Mouse (Mus musculus): ENCODE data around the gene Rbp3.

Rbp3 gene

DNA sequence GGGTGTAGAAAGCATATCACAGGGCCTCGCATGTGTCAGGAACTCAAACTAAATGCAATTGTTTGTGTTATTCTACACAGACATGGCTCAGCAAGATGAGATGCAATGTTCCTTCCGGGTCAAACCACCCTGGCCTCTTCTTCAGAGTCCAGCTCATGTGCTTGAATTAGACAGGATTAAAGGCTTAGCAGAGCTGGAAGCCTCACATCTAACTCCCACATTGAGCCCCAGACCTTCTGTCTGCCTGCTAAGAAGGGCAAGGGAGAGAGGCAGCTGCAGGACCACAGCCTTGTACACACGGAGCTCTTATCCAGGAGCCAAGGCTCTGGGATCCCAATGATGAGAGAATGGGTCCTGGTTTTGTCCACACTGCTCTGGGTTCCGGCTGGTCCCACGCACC is at the start of gene Rbp3:
Rbp3 (plus strand) TSS at position 243 of the 400 bp plus-strand sequence.
- no peak for DNase-seq (ENCODE audit: low spot score)

- DNase-seq (ENCODE audit: low spot score) = no peak
Measured at GRCm38 (mm10) chr14:33904851-33905250, 49.0 kb upstream of the Rbp3 start.

- DNase-seq (ENCODE audit: low spot score) = peak; percentile 41
Measured at GRCm38 (mm10) chr14:33913727-33914126, 40.1 kb upstream of the Rbp3 start.

- DNase-seq (ENCODE audit: low spot score) = no peak
Measured at GRCm38 (mm10) chr14:33914206-33914605, 39.6 kb upstream of the Rbp3 start.

- no peak for DNase-seq (ENCODE audit: low spot score)
Measured at GRCm38 (mm10) chr14:33920727-33921559, 32.9 kb upstream of the Rbp3 start.

GRCm38 (mm10) chr14:33922771-33923167 is 31.0 kb upstream of the Rbp3 start:
- no peak for DNase-seq (ENCODE audit: low spot score)

- no peak for DNase-seq (ENCODE audit: low spot score)
Measured at GRCm38 (mm10) chr14:33923168-33924070, 30.4 kb upstream of the Rbp3 start, which contains the start of gene Gdf10. Gene Gdf10, plus strand, starts transcription at chr14:33923587.

DNA sequence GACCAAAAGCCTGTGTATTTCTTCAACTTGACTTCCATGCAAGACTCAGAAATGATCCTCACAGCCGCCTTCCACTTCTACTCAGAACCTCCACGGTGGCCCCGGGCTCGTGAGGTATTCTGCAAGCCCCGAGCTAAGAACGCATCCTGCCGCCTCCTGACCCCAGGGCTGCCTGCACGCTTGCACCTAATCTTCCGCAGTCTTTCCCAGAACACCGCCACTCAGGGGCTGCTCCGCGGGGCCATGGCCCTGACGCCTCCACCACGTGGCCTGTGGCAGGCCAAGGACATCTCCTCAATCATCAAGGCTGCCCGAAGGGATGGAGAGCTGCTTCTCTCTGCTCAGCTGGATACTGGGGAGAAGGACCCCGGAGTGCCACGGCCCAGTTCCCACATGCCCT is 21.9 kb upstream of the Rbp3 start:
- no peak for DNase-seq (ENCODE audit: low spot score)

DNA sequence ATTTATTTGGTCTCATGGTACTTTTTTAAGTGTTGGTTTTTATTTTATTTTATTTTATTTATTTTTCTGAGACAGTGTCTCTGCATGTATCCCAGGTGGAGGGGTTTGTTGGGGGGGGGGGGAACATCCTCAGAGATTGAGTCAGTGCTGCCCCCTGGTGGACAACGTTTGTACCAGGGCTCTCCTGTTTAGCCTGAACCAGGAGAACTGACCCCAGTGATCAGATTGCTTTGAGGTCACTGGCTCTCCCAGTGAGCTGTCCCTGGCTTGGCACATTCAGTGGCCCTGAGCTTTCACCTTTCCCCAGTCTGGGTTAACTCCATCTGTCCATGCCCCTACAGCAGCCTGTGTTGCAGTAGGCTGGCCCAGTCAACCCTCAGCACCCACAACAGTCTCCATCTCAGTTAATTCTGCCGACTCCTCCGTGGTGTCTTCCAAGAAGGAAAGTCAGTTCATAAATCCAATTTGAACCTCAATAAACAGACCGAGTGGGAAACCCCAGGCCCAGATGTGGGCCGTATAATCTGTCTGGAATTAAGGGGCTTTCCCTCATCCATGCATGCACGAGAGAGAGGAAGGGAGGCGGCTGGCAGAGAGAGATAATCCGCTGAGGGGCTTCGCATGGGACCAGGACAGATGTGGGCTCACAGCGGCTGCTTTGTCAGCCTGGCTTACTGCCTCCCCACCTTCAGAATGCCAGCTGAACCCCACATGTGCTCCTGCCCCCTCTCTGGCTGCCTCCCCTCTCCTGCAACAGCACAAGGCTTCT is 20.7 kb upstream of the Rbp3 start:
- DNase-seq (ENCODE audit: low spot score) = peak; percentile 69

DNA sequence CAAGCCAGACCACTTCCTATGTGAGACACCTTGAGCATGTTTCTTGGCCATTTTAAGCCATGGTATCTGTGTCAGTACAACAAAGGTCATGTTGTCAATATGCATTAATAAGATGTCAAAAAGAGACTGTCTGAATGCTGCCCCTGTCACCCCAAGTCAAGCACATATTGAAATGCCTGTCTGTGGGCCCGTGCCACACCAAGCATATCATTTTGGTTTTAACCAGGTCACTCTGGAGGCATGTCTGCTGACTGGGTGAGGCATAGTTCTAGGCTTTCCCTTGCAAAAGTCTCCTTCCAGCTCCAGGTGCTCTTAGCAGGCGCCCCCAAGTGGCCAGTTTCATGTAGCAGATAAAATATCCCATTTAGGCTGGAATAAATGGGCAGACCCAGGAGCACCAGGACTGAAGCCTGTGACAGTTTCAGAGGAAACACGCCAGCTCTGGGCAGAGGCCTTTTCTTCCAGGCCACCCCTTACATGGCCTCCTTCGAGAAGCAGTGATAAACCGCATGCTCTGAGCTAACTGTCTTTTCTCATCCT is 20.0 kb upstream of the Rbp3 start:
- peak; percentile 34 for DNase-seq (ENCODE audit: low spot score)

GRCm38 (mm10) chr14:33939117-33939516 is 14.7 kb upstream of the Rbp3 start:
- DNase-seq (ENCODE audit: low spot score) = peak; percentile 27

DNA sequence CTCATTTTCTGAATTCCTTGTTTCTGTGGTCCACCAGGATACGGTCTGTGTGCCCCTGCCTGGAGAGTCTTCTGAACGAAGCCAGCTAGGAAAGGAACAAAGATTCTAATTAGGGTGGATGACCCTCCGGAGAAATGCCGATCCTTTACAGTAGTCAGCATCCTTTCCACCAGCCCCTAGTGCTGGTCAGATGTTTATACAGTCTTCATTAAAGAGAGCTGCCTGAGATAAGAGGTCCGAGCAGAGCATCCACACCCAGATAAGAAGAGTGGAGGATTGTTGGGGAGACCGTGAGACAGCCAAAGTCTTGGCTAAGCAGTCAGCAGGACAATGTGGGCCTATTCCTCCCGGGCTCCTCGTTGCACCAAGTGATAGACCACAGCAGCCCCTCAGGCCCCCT is 13.1 kb upstream of the Rbp3 start, which contains the start of gene Gdf2:
Gdf2 (plus strand) TSS at position 301 of the 400 bp plus-strand sequence.
- no peak for DNase-seq (ENCODE audit: low spot score)

DNA sequence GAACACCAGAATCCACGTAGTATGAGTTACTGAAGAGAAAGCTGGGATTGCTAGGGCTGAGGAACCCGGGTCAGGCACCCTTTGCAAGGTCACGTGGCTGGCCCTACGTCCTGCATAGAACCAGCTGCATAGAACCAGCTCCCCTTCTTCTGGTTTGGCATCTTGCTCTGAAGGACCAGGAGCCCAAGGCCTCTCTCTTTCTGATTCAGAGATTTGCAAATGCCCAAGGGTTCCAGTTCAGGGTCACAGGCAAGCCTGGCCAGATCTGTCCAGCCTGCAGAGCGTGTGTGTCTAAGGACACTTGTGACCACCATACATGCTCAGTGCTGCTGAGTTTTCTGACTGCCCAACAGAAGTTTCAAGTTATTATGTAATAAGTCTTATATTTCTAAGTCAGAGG is 11.6 kb upstream of the Rbp3 start:
- no peak for DNase-seq (ENCODE audit: low spot score)

GRCm38 (mm10) chr14:33946125-33946524 is 7.7 kb upstream of the Rbp3 start:
- no peak for DNase-seq (ENCODE audit: low spot score)

- DNase-seq (ENCODE audit: low spot score) = no peak
Measured at GRCm38 (mm10) chr14:33952233-33952981, 1.4 kb upstream of the Rbp3 start.

DNA sequence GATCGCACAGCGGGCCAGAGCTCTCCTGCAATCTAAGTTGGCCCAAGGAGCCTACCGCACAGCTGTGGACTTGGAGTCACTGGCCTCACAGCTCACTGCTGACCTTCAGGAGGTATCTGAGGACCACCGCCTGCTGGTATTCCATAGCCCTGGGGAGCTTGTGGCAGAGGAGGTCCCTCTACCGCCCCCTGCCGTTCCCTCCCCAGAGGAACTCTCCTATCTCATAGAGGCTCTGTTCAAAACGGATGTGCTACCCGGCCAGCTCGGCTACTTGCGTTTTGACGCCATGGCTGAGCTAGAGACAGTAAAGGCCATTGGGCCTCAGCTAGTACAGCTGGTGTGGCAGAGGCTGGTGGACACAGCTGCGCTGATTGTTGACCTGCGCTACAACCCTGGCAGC is 2.3 kb downstream of the Rbp3 start:
- no peak for DNase-seq (ENCODE audit: low spot score)

GRCm38 (mm10) chr14:33958186-33958585 is 4.4 kb downstream of the Rbp3 start:
- DNase-seq (ENCODE audit: low spot score) = no peak

- DNase-seq (ENCODE audit: low spot score) = no peak
Measured at GRCm38 (mm10) chr14:33958841-33959240, 5.0 kb downstream of the Rbp3 start.

DNA sequence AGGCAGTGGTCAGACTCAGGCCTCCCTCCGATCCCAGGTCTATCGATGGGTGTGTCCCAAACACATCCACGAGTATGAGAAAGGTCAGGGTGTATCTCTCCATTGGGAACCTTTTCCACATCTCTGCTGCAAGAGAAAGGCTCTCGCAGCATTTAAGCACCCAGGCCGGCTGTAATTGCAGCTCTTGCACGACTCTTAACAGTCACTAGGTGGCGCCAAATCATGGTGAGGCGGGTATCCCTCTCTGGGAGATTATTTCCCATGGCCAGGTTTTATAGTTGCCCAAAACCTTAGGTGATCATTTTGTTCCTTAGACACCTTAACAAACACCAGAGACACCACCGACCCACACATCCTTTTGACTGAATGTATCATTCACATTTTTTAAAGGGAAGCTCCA is 5.5 kb downstream of the Rbp3 start:
- DNase-seq (ENCODE audit: low spot score) = peak; percentile 38

DNA sequence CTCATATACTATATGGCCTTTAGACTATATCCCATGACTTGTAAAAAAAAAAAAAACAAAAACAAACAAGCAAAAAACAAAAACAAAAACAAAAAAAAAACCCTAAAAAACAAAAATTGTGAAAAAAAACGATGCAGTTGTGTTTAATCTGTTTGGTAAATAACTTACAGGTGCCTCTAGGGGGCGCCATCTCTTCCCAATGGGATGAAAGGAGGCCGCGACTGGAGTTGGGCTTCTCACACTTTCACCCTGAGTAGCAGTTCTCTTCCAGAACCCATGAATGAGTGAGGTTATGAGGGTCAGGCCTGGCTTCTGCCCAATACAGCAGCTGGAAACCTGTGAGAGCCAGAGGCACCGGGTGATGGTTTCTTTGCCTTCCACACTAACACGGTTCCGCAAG is 11.9 kb downstream of the Rbp3 start:
- no peak for DNase-seq (ENCODE audit: low spot score)

DNA sequence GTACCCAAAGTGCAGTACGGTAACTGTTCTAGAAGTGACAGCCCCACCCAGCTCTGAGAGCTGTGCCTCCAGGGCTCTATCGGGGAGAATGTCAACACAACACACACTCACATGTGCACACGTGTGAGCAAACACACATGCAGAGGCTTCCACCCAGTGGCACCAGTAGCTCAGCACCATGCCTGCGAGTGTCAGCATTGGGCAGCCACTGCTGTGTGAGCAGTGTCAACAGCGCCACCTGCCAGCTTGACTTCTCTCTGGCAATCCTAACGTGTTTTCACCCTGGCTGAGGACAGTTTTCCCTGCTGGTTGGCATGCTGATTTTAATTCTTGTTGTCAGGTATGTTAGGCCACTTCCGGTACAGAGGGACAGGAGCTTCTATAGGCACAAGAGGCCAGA is 18.9 kb downstream of the Rbp3 start:
- no peak for DNase-seq (ENCODE audit: low spot score)
